Mouse (Mus musculus): ENCODE measurements around the gene Ubxn6. TPM values are rescaled to one million over a fixed set of nuclear protein-coding genes. Genes with fewer than 3 reads are reported as not detected.

The Ubxn6 gene
- polyA plus RNA-seq, 1 experiment = 38.7 TPM

- no peaks in the 10 kb centered on the region for H3K9me3 ChIP-seq (replicated peaks; ENCODE audit: control insufficient read depth, insufficient read depth, low read length, poor library complexity, severe bottlenecking)
- no peaks in the 10 kb centered on the region for H3K27me3 ChIP-seq (ENCODE audit: control insufficient read depth, insufficient read depth, low read length, poor library complexity, severe bottlenecking)
- no peak overlapping the region for H3K4me3 ChIP-seq (ENCODE audit: low read depth, low read length)
- H3K9ac ChIP-seq (ENCODE audit: low read depth, poor library complexity, severe bottlenecking) = no peak overlapping the region
- H3K36me3 ChIP-seq (ENCODE audit: control insufficient read depth, insufficient read depth, low read length, poor library complexity, severe bottlenecking) = peaks cover 7% of the 10 kb centered on the region; the same call in 1 of the 2 replicates
- no peak overlapping the region for H3K27ac ChIP-seq (ENCODE audit: insufficient read depth, low read length)
- H3K4me1 ChIP-seq (ENCODE audit: control insufficient read depth, insufficient read depth, low read length) = peaks cover 2% of the 10 kb centered on the region
- TF ChIP-seq CTCF (IDR thresholded peaks at IDR 0.05; ENCODE audit: low read depth, low read length) = no peak
- no peak for TF ChIP-seq EP300 (IDR thresholded peaks at IDR 0.05; ENCODE audit: insufficient read depth, low read depth, low read length)
- no peak for TF ChIP-seq POLR2A (IDR thresholded peaks at IDR 0.05; ENCODE audit: insufficient read depth, low read length)
Measured at GRCm38 (mm10) chr17:56032127-56032733, 42.6 kb downstream of the Ubxn6 start.

- Histone ChIP-seq H3K36me3 (ENCODE audit: control insufficient read depth, insufficient read depth, low read length, poor library complexity, severe bottlenecking) (peaks cover 7% of the 10 kb centered on the region; the same call in 1 of the 2 replicates), H3K9me3 (replicated peaks; ENCODE audit: control insufficient read depth, insufficient read depth, low read length, poor library complexity, severe bottlenecking) (no peaks in the 10 kb centered on the region), H3K9ac (ENCODE audit: low read depth, poor library complexity, severe bottlenecking) (no peak overlapping the region), H3K4me3 (ENCODE audit: low read depth, low read length) (no peak overlapping the region), H3K27me3 (ENCODE audit: control insufficient read depth, insufficient read depth, low read length, poor library complexity, severe bottlenecking) (no peaks in the 10 kb centered on the region), H3K4me1 (ENCODE audit: control insufficient read depth, insufficient read depth, low read length) (peaks cover 2% of the 10 kb centered on the region), H3K27ac (ENCODE audit: insufficient read depth, low read length) (no peak overlapping the region)
- TF ChIP-seq EP300 (IDR thresholded peaks at IDR 0.05; ENCODE audit: insufficient read depth, low read depth, low read length) = no peak
- TF ChIP-seq POLR2A (IDR thresholded peaks at IDR 0.05; ENCODE audit: insufficient read depth, low read length) = no peak
- TF ChIP-seq CTCF (IDR thresholded peaks at IDR 0.05; ENCODE audit: low read depth, low read length) = no peak
Measured at GRCm38 (mm10) chr17:56031431-56031830, 43.4 kb downstream of the Ubxn6 start.

GRCm38 (mm10) chr17:56030919-56031318 is 43.9 kb downstream of the Ubxn6 start:
- Histone ChIP-seq H3K36me3 (ENCODE audit: control insufficient read depth, insufficient read depth, low read length, poor library complexity, severe bottlenecking) (peaks cover 7% of the 10 kb centered on the region; the same call in 1 of the 2 replicates), H3K27me3 (ENCODE audit: control insufficient read depth, insufficient read depth, low read length, poor library complexity, severe bottlenecking) (no peaks in the 10 kb centered on the region), H3K4me3 (ENCODE audit: low read depth, low read length) (no peak overlapping the region), H3K9ac (ENCODE audit: low read depth, poor library complexity, severe bottlenecking) (no peak overlapping the region), H3K27ac (ENCODE audit: insufficient read depth, low read length) (no peak overlapping the region), H3K4me1 (ENCODE audit: control insufficient read depth, insufficient read depth, low read length) (peaks cover 2% of the 10 kb centered on the region), H3K9me3 (replicated peaks; ENCODE audit: control insufficient read depth, insufficient read depth, low read length, poor library complexity, severe bottlenecking) (no peaks in the 10 kb centered on the region)
- TF ChIP-seq CTCF (IDR thresholded peaks at IDR 0.05; ENCODE audit: low read depth, low read length) (no peak), POLR2A (IDR thresholded peaks at IDR 0.05; ENCODE audit: insufficient read depth, low read length) (no peak), EP300 (IDR thresholded peaks at IDR 0.05; ENCODE audit: insufficient read depth, low read depth, low read length) (no peak)

GRCm38 (mm10) chr17:56030238-56030870 is 44.5 kb downstream of the Ubxn6 start:
- H3K4me1 ChIP-seq (ENCODE audit: control insufficient read depth, insufficient read depth, low read length) = peaks cover 2% of the 10 kb centered on the region
- no peaks in the 10 kb centered on the region for H3K9me3 ChIP-seq (replicated peaks; ENCODE audit: control insufficient read depth, insufficient read depth, low read length, poor library complexity, severe bottlenecking)
- peaks cover 7% of the 10 kb centered on the region; the same call in 1 of the 2 replicates for H3K36me3 ChIP-seq (ENCODE audit: control insufficient read depth, insufficient read depth, low read length, poor library complexity, severe bottlenecking)
- no peak overlapping the region for H3K9ac ChIP-seq (ENCODE audit: low read depth, poor library complexity, severe bottlenecking)
- no peak overlapping the region for H3K27ac ChIP-seq (ENCODE audit: insufficient read depth, low read length)
- H3K4me3 ChIP-seq (ENCODE audit: low read depth, low read length) = no peak overlapping the region
- H3K27me3 ChIP-seq (ENCODE audit: control insufficient read depth, insufficient read depth, low read length, poor library complexity, severe bottlenecking) = no peaks in the 10 kb centered on the region
- TF ChIP-seq EP300 (IDR thresholded peaks at IDR 0.05; ENCODE audit: insufficient read depth, low read depth, low read length) = no peak
- TF ChIP-seq POLR2A (IDR thresholded peaks at IDR 0.05; ENCODE audit: insufficient read depth, low read length) = no peak
- TF ChIP-seq CTCF (IDR thresholded peaks at IDR 0.05; ENCODE audit: low read depth, low read length) = no peak

- no peak overlapping the region for H3K9ac ChIP-seq (ENCODE audit: low read depth, poor library complexity, severe bottlenecking)
- TF ChIP-seq POLR2A (IDR thresholded peaks at IDR 0.05; ENCODE audit: insufficient read depth, low read length) = no peak
- TF ChIP-seq EP300 (IDR thresholded peaks at IDR 0.05; ENCODE audit: insufficient read depth, low read depth, low read length) = no peak
- no peak for TF ChIP-seq CTCF (IDR thresholded peaks at IDR 0.05; ENCODE audit: low read depth, low read length)
- H3K4me3 ChIP-seq (ENCODE audit: low read depth, low read length) = no peak overlapping the region
- H3K27ac ChIP-seq (ENCODE audit: insufficient read depth, low read length) = no peak overlapping the region
- H3K9me3 ChIP-seq (replicated peaks; ENCODE audit: control insufficient read depth, insufficient read depth, low read length, poor library complexity, severe bottlenecking) = no peaks in the 10 kb centered on the region
- no peaks in the 10 kb centered on the region for H3K27me3 ChIP-seq (ENCODE audit: control insufficient read depth, insufficient read depth, low read length, poor library complexity, severe bottlenecking)
- peaks cover 2% of the 10 kb centered on the region for H3K4me1 ChIP-seq (ENCODE audit: control insufficient read depth, insufficient read depth, low read length)
- no peaks in the 10 kb centered on the region for H3K36me3 ChIP-seq (ENCODE audit: control insufficient read depth, insufficient read depth, low read length, poor library complexity, severe bottlenecking)
Measured at GRCm38 (mm10) chr17:56027801-56028441, 46.9 kb downstream of the Ubxn6 start.

GRCm38 (mm10) chr17:56026881-56027280 is 47.9 kb downstream of the Ubxn6 start:
- Histone ChIP-seq H3K4me1 (ENCODE audit: control insufficient read depth, insufficient read depth, low read length) (no peaks in the 10 kb centered on the region), H3K9me3 (replicated peaks; ENCODE audit: control insufficient read depth, insufficient read depth, low read length, poor library complexity, severe bottlenecking) (no peaks in the 10 kb centered on the region), H3K27ac (ENCODE audit: insufficient read depth, low read length) (no peak overlapping the region), H3K27me3 (ENCODE audit: control insufficient read depth, insufficient read depth, low read length, poor library complexity, severe bottlenecking) (no peaks in the 10 kb centered on the region), H3K4me3 (ENCODE audit: low read depth, low read length) (no peak overlapping the region), H3K36me3 (ENCODE audit: control insufficient read depth, insufficient read depth, low read length, poor library complexity, severe bottlenecking) (no peaks in the 10 kb centered on the region), H3K9ac (ENCODE audit: low read depth, poor library complexity, severe bottlenecking) (no peak overlapping the region)
- TF ChIP-seq CTCF (IDR thresholded peaks at IDR 0.05; ENCODE audit: low read depth, low read length) = no peak
- no peak for TF ChIP-seq POLR2A (IDR thresholded peaks at IDR 0.05; ENCODE audit: insufficient read depth, low read length)
- TF ChIP-seq EP300 (IDR thresholded peaks at IDR 0.05; ENCODE audit: insufficient read depth, low read depth, low read length) = no peak

All from ES-Bruce4 (cell line).